Mouse (Mus musculus): ENCODE data around the gene Map3k5. TPM values are rescaled to one million over a fixed set of nuclear protein-coding genes. Genes with fewer than 3 reads are reported as not detected.

Map3k5 gene
- polyA plus RNA-seq, 1 experiment from 2014 or later, result 0.50 TPM

- H3K36me3 ChIP-seq, result no peaks in the 10 kb centered on the region
- H3K9me3 ChIP-seq, result no peaks in the 10 kb centered on the region
- no peak for ATAC-seq
- no peak overlapping the region for H3K9ac ChIP-seq (replicated peaks)
- WGBS, result 89% methylated on average over 14 of the region's 14 CpGs
- no peaks in the 10 kb centered on the region for H3K4me1 ChIP-seq (replicated peaks)
- no peak overlapping the region for H3K4me3 ChIP-seq (replicated peaks)
- no peak overlapping the region for H3K4me2 ChIP-seq (replicated peaks)
- H3K27ac ChIP-seq, result no peak overlapping the region
- no peaks in the 10 kb centered on the region for H3K27me3 ChIP-seq
Observed at GRCm38 (mm10) chr10:20070576-20071109, 136.4 kb downstream of the Map3k5 start.

- Histone ChIP-seq H3K27ac (no peak overlapping the region), H3K36me3 (no peaks in the 10 kb centered on the region), H3K4me3 (replicated peaks) (no peak overlapping the region), H3K27me3 (no peaks in the 10 kb centered on the region), H3K4me2 (replicated peaks) (no peak overlapping the region), H3K4me1 (replicated peaks) (no peaks in the 10 kb centered on the region), H3K9me3 (no peaks in the 10 kb centered on the region), H3K9ac (replicated peaks) (no peak overlapping the region)
- 96% methylated on average over 6 of the region's 6 CpGs for WGBS
- ATAC-seq, result no peak
Observed at GRCm38 (mm10) chr10:20071716-20072115, 137.4 kb downstream of the Map3k5 start.

- Histone ChIP-seq H3K36me3 (no peaks in the 10 kb centered on the region), H3K27me3 (no peaks in the 10 kb centered on the region), H3K4me3 (replicated peaks) (no peak overlapping the region), H3K27ac (no peak overlapping the region), H3K4me2 (replicated peaks) (no peak overlapping the region), H3K4me1 (replicated peaks) (no peaks in the 10 kb centered on the region), H3K9me3 (no peaks in the 10 kb centered on the region), H3K9ac (replicated peaks) (no peak overlapping the region)
- ATAC-seq, result peak; percentile 80
- 65% methylated on average over 7 of the region's 7 CpGs for whole genome bisulfite sequencing
Observed at GRCm38 (mm10) chr10:20073236-20073893, 139.1 kb downstream of the Map3k5 start.

GRCm38 (mm10) chr10:20076541-20077469, 142.5 kb downstream of the Map3k5 start:
- 76% methylated on average over 13 of the region's 13 CpGs for WGBS
- H3K9me3 ChIP-seq, result no peaks in the 10 kb centered on the region
- no peaks in the 10 kb centered on the region for H3K27me3 ChIP-seq
- H3K36me3 ChIP-seq, result no peaks in the 10 kb centered on the region
- no peak overlapping the region for H3K4me2 ChIP-seq (replicated peaks)
- H3K4me3 ChIP-seq (replicated peaks), result no peak overlapping the region
- ATAC-seq, result no peak
- H3K4me1 ChIP-seq (replicated peaks), result no peaks in the 10 kb centered on the region
- H3K27ac ChIP-seq, result no peak overlapping the region
- H3K9ac ChIP-seq (replicated peaks), result no peak overlapping the region

GRCm38 (mm10) chr10:20078350-20078749, 144.1 kb downstream of the Map3k5 start:
- Histone ChIP-seq H3K9ac (replicated peaks) (no peak overlapping the region), H3K36me3 (no peaks in the 10 kb centered on the region), H3K27ac (no peak overlapping the region), H3K4me1 (replicated peaks) (no peaks in the 10 kb centered on the region), H3K9me3 (no peaks in the 10 kb centered on the region), H3K4me3 (replicated peaks) (no peak overlapping the region), H3K4me2 (replicated peaks) (no peak overlapping the region), H3K27me3 (no peaks in the 10 kb centered on the region)
- ATAC-seq, result no peak
- 87% methylated on average over 2 of the region's 2 CpGs for WGBS

- H3K27me3 ChIP-seq, result no peaks in the 10 kb centered on the region
- ATAC-seq, result no peak
- H3K4me2 ChIP-seq (replicated peaks), result no peak overlapping the region
- 66% methylated on average over 2 of the region's 2 CpGs for WGBS
- no peak overlapping the region for H3K4me3 ChIP-seq (replicated peaks)
- H3K36me3 ChIP-seq, result no peaks in the 10 kb centered on the region
- H3K27ac ChIP-seq, result no peak overlapping the region
- no peaks in the 10 kb centered on the region for H3K9me3 ChIP-seq
- H3K9ac ChIP-seq (replicated peaks), result no peak overlapping the region
- H3K4me1 ChIP-seq (replicated peaks), result 0 out of 2 replicates have a peak, but pooled peaks cover 4% of the 10 kb centered on the region
Observed at GRCm38 (mm10) chr10:20087841-20088240, 153.6 kb downstream of the Map3k5 start.

- 0 out of 2 replicates have a peak, but pooled peaks cover 4% of the 10 kb centered on the region for H3K4me1 ChIP-seq (replicated peaks)
- H3K4me3 ChIP-seq (replicated peaks), result no peak overlapping the region
- H3K27me3 ChIP-seq, result no peaks in the 10 kb centered on the region
- ATAC-seq, result no peak
- no peak overlapping the region for H3K9ac ChIP-seq (replicated peaks)
- no peaks in the 10 kb centered on the region for H3K36me3 ChIP-seq
- H3K4me2 ChIP-seq (replicated peaks), result no peak overlapping the region
- no peaks in the 10 kb centered on the region for H3K9me3 ChIP-seq
- H3K27ac ChIP-seq, result no peak overlapping the region
- 52% methylated on average over 3 of the region's 3 CpGs for WGBS
Observed at GRCm38 (mm10) chr10:20089026-20089425, 154.8 kb downstream of the Map3k5 start.

- 94% methylated on average over 11 of the region's 11 CpGs for WGBS
- H3K4me3 ChIP-seq (replicated peaks), result no peak overlapping the region
- H3K4me2 ChIP-seq (replicated peaks), result no peak overlapping the region
- no peak overlapping the region for H3K9ac ChIP-seq (replicated peaks)
- H3K4me1 ChIP-seq (replicated peaks), result 0 out of 2 replicates have a peak, but pooled peaks cover 4% of the 10 kb centered on the region
- H3K27ac ChIP-seq, result no peak overlapping the region
- ATAC-seq, result no peak
- no peaks in the 10 kb centered on the region for H3K36me3 ChIP-seq
- H3K9me3 ChIP-seq, result no peaks in the 10 kb centered on the region
- H3K27me3 ChIP-seq, result no peaks in the 10 kb centered on the region
Observed at GRCm38 (mm10) chr10:20090171-20090570, 155.9 kb downstream of the Map3k5 start.

GRCm38 (mm10) chr10:20091416-20091815, 157.1 kb downstream of the Map3k5 start:
- H3K27me3 ChIP-seq, result no peaks in the 10 kb centered on the region
- H3K9me3 ChIP-seq, result no peaks in the 10 kb centered on the region
- no peak overlapping the region for H3K9ac ChIP-seq (replicated peaks)
- H3K36me3 ChIP-seq, result no peaks in the 10 kb centered on the region
- no peak for ATAC-seq
- 96% methylated on average over 2 of the region's 2 CpGs for WGBS
- H3K4me2 ChIP-seq (replicated peaks), result no peak overlapping the region
- H3K27ac ChIP-seq, result no peak overlapping the region
- H3K4me3 ChIP-seq (replicated peaks), result no peak overlapping the region
- 0 out of 2 replicates have a peak, but pooled peaks cover 4% of the 10 kb centered on the region for H3K4me1 ChIP-seq (replicated peaks)

GRCm38 (mm10) chr10:20092371-20092770, 158.1 kb downstream of the Map3k5 start:
- no peak for ATAC-seq
- Histone ChIP-seq H3K36me3 (no peaks in the 10 kb centered on the region), H3K27ac (no peak overlapping the region), H3K27me3 (no peaks in the 10 kb centered on the region), H3K4me2 (replicated peaks) (no peak overlapping the region), H3K9me3 (no peaks in the 10 kb centered on the region), H3K9ac (replicated peaks) (no peak overlapping the region), H3K4me3 (replicated peaks) (no peak overlapping the region), H3K4me1 (replicated peaks) (0 out of 2 replicates have a peak, but pooled peaks cover 4% of the 10 kb centered on the region)
- 85% methylated on average over 3 of the region's 3 CpGs for WGBS

GRCm38 (mm10) chr10:20101456-20101855, 167.2 kb downstream of the Map3k5 start:
- ATAC-seq, result no peak
- Histone ChIP-seq H3K4me2 (replicated peaks) (no peak overlapping the region), H3K4me3 (replicated peaks) (no peak overlapping the region), H3K9ac (replicated peaks) (no peak overlapping the region), H3K4me1 (replicated peaks) (no peaks in the 10 kb centered on the region), H3K27me3 (no peaks in the 10 kb centered on the region), H3K9me3 (no peaks in the 10 kb centered on the region), H3K36me3 (no peaks in the 10 kb centered on the region), H3K27ac (no peak overlapping the region)
- WGBS, result 91% methylated on average over 6 of the region's 6 CpGs

- H3K36me3 ChIP-seq, result no peaks in the 10 kb centered on the region
- no peak overlapping the region for H3K4me2 ChIP-seq (replicated peaks)
- H3K4me3 ChIP-seq (replicated peaks), result no peak overlapping the region
- ATAC-seq, result no peak
- H3K9me3 ChIP-seq, result no peaks in the 10 kb centered on the region
- no peak overlapping the region for H3K9ac ChIP-seq (replicated peaks)
- 82% methylated on average over 8 of the region's 8 CpGs for WGBS
- H3K4me1 ChIP-seq (replicated peaks), result no peaks in the 10 kb centered on the region
- no peaks in the 10 kb centered on the region for H3K27me3 ChIP-seq
- no peak overlapping the region for H3K27ac ChIP-seq
Observed at GRCm38 (mm10) chr10:20104271-20104931, 170.1 kb downstream of the Map3k5 start.

Data from midbrain, embryonic 13.5 days (tissue).